Mouse (Mus musculus): ENCODE measurements around the gene Prkar1b. TPM values are rescaled to one million over a fixed set of nuclear protein-coding genes. Genes with fewer than 3 reads are reported as not detected.

The Prkar1b gene
- polyA plus RNA-seq, 1 experiment from 2014 or later = 13.8 TPM

DNA sequence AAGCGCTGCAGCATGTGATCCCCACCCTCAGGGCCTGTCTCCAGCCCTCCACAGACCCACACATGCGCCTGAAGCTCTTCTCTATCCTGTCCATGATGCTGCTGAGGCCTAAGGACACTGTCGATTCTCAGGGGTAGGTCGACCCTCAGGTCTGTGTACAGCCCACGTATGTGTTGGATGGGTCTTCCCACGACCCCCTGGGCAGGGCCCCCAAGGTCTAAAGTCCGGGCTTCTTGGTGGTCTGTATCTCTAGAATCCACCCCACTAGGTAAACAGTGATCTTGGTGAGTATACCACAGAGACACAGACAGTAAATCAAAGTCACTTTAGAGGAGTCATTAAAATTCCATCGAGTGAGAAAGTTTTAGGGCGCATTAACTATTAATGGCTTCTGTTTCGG, 24.3 kb upstream of the Prkar1b start:
- Histone ChIP-seq H3K4me1 (replicated peaks) (peaks cover 27% of the 10 kb centered on the region), H3K4me2 (peak overlapping the region; percentile 13; the same call in 1 of the 2 replicates), H3K4me3 (replicated peaks) (no peak overlapping the region), H3K27ac (peak overlapping the region; percentile 78), H3K36me3 (peaks cover 55% of the 10 kb centered on the region), H3K27me3 (peaks cover 24% of the 10 kb centered on the region), H3K9me3 (no peaks in the 10 kb centered on the region), H3K9ac (replicated peaks) (0 out of 2 replicates have a peak overlapping the region, but pooled peaks have one; percentile 8)
- 0 out of 2 replicates have a peak, but pooled peaks have one; percentile 17 for ATAC-seq (ENCODE audit: insufficient number of reproducible peaks, insufficient read depth, low FRiP score, low TSS enrichment, low read depth)
- WGBS = 16% methylated on average over 10 of the region's 10 CpGs

DNA sequence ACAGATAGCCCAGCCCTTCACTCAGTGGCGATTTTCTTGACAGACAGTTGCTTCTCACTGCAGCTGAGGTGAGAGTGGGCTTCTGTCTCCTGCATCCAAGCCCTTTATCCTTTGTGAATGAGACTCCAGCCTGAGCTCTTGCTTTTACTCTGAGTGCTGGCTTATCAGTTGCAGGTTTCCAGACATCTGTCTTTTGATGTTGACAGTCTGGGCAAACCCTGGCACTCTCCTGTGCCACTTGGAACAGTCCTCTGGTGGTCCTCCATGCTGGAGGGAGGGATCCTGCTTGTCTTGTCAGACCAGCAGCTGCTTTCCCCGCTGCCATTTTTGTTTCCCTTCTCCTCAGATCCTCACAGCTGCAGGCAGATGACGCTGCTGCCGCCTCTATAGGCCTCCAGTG, 22.1 kb upstream of the Prkar1b start:
- WGBS = 92% methylated on average over 4 of the region's 4 CpGs
- Histone ChIP-seq H3K9me3 (no peaks in the 10 kb centered on the region), H3K4me2 (no peak overlapping the region), H3K4me3 (replicated peaks) (no peak overlapping the region), H3K36me3 (peaks cover 63% of the 10 kb centered on the region), H3K27ac (no peak overlapping the region), H3K9ac (replicated peaks) (no peak overlapping the region), H3K4me1 (replicated peaks) (peaks cover 27% of the 10 kb centered on the region), H3K27me3 (peaks cover 11% of the 10 kb centered on the region)
- no peak for ATAC-seq (ENCODE audit: insufficient number of reproducible peaks, insufficient read depth, low FRiP score, low TSS enrichment, low read depth)

GRCm38 (mm10) chr5:139167548-139167947, 17.7 kb upstream of the Prkar1b start:
- WGBS = 87% methylated on average over 1 of the region's 1 CpGs
- H3K4me1 ChIP-seq (replicated peaks) = no peaks in the 10 kb centered on the region
- H3K4me2 ChIP-seq = no peak overlapping the region
- ATAC-seq (ENCODE audit: insufficient number of reproducible peaks, insufficient read depth, low FRiP score, low TSS enrichment, low read depth) = no peak
- no peaks in the 10 kb centered on the region for H3K9me3 ChIP-seq
- H3K4me3 ChIP-seq (replicated peaks) = no peak overlapping the region
- H3K27me3 ChIP-seq = peaks cover 6% of the 10 kb centered on the region
- no peak overlapping the region for H3K9ac ChIP-seq (replicated peaks)
- no peak overlapping the region for H3K27ac ChIP-seq
- peaks cover 92% of the 10 kb centered on the region for H3K36me3 ChIP-seq

DNA sequence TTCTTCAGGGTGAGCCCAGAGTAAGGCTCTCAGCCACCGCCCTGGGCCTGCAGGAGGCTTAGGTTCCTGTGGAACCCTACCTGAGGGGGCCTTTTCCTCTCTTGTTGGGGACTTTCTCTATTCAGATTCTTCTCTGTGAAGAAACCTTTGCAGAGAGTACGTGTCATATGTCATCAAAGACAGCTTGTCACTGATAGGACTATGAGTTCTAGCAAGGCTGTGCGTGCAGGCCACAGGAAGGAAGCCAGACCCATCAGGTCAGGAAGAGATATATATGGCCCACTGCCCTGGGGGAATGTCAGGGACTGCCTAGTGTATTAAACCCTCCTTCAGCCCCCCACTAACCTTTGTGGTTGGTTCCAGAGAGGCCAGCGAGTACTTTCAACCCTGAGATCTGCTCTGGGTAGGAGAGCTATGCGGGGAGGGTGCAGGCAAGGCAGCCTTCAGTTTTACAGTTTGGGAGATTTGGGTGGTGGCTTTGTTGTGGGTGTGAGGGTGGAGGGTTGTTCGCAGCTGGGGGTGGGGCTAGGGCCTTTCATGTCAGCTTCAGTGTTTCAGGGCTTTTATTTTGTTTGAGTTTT, 17.1 kb upstream of the Prkar1b start:
- no peaks in the 10 kb centered on the region for H3K9me3 ChIP-seq
- peaks cover 3% of the 10 kb centered on the region for H3K27me3 ChIP-seq
- H3K4me1 ChIP-seq (replicated peaks) = no peaks in the 10 kb centered on the region
- no peak for ATAC-seq (ENCODE audit: insufficient number of reproducible peaks, insufficient read depth, low FRiP score, low TSS enrichment, low read depth)
- no peak overlapping the region for H3K27ac ChIP-seq
- WGBS = 88% methylated on average over 6 of the region's 6 CpGs
- H3K9ac ChIP-seq (replicated peaks) = no peak overlapping the region
- no peak overlapping the region for H3K4me3 ChIP-seq (replicated peaks)
- H3K36me3 ChIP-seq = peaks cover 92% of the 10 kb centered on the region
- no peak overlapping the region for H3K4me2 ChIP-seq

DNA sequence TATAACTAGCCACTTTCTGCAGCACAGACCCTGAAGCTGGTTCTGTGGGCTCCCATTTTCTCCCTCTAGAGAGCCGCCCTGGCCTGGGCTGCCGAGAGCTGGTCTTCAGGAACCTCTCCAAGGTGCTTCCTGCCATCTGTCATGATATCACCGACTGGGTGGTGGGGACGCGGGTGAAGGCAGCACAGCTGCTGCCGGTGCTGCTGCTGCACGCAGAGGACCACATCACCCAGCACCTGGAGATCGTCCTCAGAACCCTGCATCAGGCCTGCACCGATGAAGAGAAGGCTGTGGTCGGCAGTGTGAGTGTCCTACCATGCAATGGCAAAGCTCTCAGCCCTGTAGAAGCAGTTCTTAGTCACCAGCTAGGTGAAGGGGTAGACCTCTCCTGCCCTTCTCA, 11.8 kb upstream of the Prkar1b start:
- Histone ChIP-seq H3K9me3 (no peaks in the 10 kb centered on the region), H3K27me3 (no peaks in the 10 kb centered on the region), H3K4me2 (no peak overlapping the region), H3K27ac (no peak overlapping the region), H3K4me3 (replicated peaks) (no peak overlapping the region), H3K4me1 (replicated peaks) (no peaks in the 10 kb centered on the region), H3K9ac (replicated peaks) (no peak overlapping the region), H3K36me3 (peaks cover 76% of the 10 kb centered on the region)
- ATAC-seq (ENCODE audit: insufficient number of reproducible peaks, insufficient read depth, low FRiP score, low TSS enrichment, low read depth) = no peak
- WGBS = 86% methylated on average over 10 of the region's 10 CpGs

- H3K4me1 ChIP-seq (replicated peaks) = no peaks in the 10 kb centered on the region
- no peak overlapping the region for H3K4me3 ChIP-seq (replicated peaks)
- H3K27me3 ChIP-seq = no peaks in the 10 kb centered on the region
- no peak overlapping the region for H3K9ac ChIP-seq (replicated peaks)
- no peak overlapping the region for H3K4me2 ChIP-seq
- H3K9me3 ChIP-seq = no peaks in the 10 kb centered on the region
- no peak overlapping the region for H3K27ac ChIP-seq
- 91% methylated on average over 8 of the region's 8 CpGs for WGBS
- H3K36me3 ChIP-seq = peaks cover 76% of the 10 kb centered on the region
- no peak for ATAC-seq (ENCODE audit: insufficient number of reproducible peaks, insufficient read depth, low FRiP score, low TSS enrichment, low read depth)
Observed at GRCm38 (mm10) chr5:139160899-139161298, 11.1 kb upstream of the Prkar1b start.

DNA sequence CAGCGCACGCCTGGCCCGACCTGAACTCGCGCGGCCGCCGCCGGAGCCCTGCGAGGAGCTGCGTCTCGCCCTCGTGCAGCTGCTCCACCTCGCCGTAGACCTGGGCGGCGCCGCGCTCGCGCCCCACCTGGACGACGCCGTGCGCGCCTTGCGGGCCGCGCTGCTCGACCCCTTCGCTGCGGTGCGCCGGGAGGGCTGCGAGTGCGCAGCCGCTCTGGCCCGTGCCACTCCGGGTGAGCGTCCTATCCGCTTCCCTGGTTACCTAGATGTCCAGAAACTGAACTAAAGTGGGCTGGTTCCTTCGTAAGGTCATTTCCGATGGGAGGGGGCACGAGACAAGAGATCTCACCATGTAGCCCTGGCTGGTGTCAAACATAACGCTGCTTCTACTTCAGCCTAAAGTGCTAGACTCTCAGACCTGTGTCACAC, 816 bp upstream of the Prkar1b start:
- peaks cover 16% of the 10 kb centered on the region for H3K4me1 ChIP-seq (replicated peaks)
- peak overlapping the region; percentile 93 for H3K4me3 ChIP-seq (replicated peaks)
- peak overlapping the region; percentile 91 for H3K4me2 ChIP-seq
- peak overlapping the region; percentile 81 for H3K9ac ChIP-seq (replicated peaks)
- H3K27ac ChIP-seq = peak overlapping the region; percentile 73
- ATAC-seq (ENCODE audit: insufficient number of reproducible peaks, insufficient read depth, low FRiP score, low TSS enrichment, low read depth) = peak; percentile 2; the same call in 1 of the 2 replicates
- no peaks in the 10 kb centered on the region for H3K27me3 ChIP-seq
- no peaks in the 10 kb centered on the region for H3K9me3 ChIP-seq
- peaks cover 39% of the 10 kb centered on the region for H3K36me3 ChIP-seq
- under 1% methylated on average over 45 of the region's 45 CpGs for WGBS

DNA sequence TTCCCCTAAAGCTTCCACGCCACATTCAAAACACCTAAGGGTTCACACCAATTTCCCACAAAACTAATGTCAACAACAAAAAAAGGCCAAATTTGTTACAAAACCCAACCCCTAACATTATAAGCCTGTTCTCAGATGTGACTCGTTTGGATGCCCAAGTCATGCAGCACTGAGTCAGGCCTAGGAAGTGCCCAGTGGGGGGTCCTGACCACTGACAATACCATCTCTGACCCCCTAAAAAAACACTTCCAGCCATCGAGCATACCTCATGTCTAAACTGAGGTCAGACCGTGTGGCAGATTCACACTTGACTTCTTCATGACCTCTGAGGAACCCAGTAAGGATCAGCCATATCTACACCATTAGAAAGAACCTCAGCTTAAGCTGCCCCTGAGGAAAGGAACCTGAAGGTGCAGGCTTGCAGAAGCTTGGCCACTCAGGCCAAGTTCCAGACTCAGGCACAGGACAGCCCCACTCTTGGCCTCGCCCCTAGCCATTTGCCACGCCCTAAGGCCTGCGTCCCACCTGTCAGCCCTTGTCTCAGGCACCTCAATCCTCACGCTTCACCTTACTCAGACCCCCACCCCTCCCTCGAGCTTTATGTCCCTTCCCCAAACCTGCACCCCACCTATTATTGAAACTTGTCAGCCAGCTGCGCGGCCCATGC, 662 bp downstream of the Prkar1b start:
- Histone ChIP-seq H3K4me2 (peak overlapping the region; percentile 91), H3K4me1 (replicated peaks) (peaks cover 16% of the 10 kb centered on the region), H3K9ac (replicated peaks) (no peak overlapping the region), H3K4me3 (replicated peaks) (peak overlapping the region; percentile 93), H3K27me3 (no peaks in the 10 kb centered on the region), H3K9me3 (no peaks in the 10 kb centered on the region), H3K27ac (peak overlapping the region; percentile 32; the same call in 1 of the 2 replicates), H3K36me3 (peaks cover 24% of the 10 kb centered on the region)
- peak; percentile 63 for ATAC-seq (ENCODE audit: insufficient number of reproducible peaks, insufficient read depth, low FRiP score, low TSS enrichment, low read depth)
- 29% methylated on average over 11 of the region's 11 CpGs for WGBS

- ATAC-seq (ENCODE audit: insufficient number of reproducible peaks, insufficient read depth, low FRiP score, low TSS enrichment, low read depth) = no peak
- peaks cover 16% of the 10 kb centered on the region for H3K4me1 ChIP-seq (replicated peaks)
- H3K36me3 ChIP-seq = peaks cover 7% of the 10 kb centered on the region
- no peak overlapping the region for H3K4me2 ChIP-seq
- no peak overlapping the region for H3K9ac ChIP-seq (replicated peaks)
- no peak overlapping the region for H3K27ac ChIP-seq
- no peaks in the 10 kb centered on the region for H3K9me3 ChIP-seq
- H3K4me3 ChIP-seq (replicated peaks) = no peak overlapping the region
- 94% methylated on average over 14 of the region's 14 CpGs for WGBS
- H3K27me3 ChIP-seq = no peaks in the 10 kb centered on the region
Observed at GRCm38 (mm10) chr5:139147178-139148078, 2.4 kb downstream of the Prkar1b start.

DNA sequence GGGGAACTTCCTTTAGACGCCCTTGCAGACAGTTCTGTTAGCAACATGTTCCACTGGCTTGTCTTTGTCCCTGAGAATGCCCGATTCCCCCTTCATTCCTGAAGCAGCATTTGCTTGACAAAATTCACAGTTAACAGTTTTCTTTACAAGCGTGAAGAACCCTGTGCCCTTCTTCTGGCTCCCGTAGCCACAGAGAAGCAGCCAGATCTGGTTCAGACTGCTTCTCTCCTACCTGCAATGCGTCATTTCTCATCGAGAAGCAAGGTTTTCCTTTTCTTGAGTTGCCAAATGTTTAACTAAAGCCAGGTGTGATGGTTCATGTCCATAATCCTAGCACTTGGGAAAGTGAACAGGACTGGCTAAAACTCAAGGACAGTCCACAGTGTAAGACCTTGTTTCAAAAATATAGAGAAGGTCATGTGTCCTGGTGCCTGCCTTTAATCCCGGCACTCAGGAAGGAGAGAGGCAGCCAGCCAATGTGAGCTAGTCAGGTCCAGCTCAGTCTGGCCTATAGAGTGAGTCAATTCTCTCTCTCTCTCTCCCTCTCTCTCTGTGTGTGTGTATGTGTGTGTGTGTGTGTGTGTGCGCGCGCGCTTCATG, 3.2 kb downstream of the Prkar1b start:
- Histone ChIP-seq H3K4me3 (replicated peaks) (no peak overlapping the region), H3K9ac (replicated peaks) (no peak overlapping the region), H3K36me3 (no peaks in the 10 kb centered on the region), H3K4me1 (replicated peaks) (peaks cover 13% of the 10 kb centered on the region), H3K27me3 (no peaks in the 10 kb centered on the region), H3K4me2 (no peak overlapping the region), H3K27ac (no peak overlapping the region), H3K9me3 (no peaks in the 10 kb centered on the region)
- WGBS = 89% methylated on average over 11 of the region's 11 CpGs
- no peak for ATAC-seq (ENCODE audit: insufficient number of reproducible peaks, insufficient read depth, low FRiP score, low TSS enrichment, low read depth)

GRCm38 (mm10) chr5:139145726-139146125, 4.1 kb downstream of the Prkar1b start:
- Histone ChIP-seq H3K9me3 (no peaks in the 10 kb centered on the region), H3K27ac (no peak overlapping the region), H3K9ac (replicated peaks) (no peak overlapping the region), H3K36me3 (no peaks in the 10 kb centered on the region), H3K4me2 (no peak overlapping the region), H3K4me1 (replicated peaks) (peaks cover 5% of the 10 kb centered on the region), H3K4me3 (replicated peaks) (no peak overlapping the region), H3K27me3 (no peaks in the 10 kb centered on the region)
- 92% methylated on average over 4 of the region's 4 CpGs for WGBS
- ATAC-seq (ENCODE audit: insufficient number of reproducible peaks, insufficient read depth, low FRiP score, low TSS enrichment, low read depth) = no peak

Measured in limb, embryonic 12.5 days (tissue).